Mouse (Mus musculus): ENCODE results near the gene Lrrfip1.

Lrrfip1 gene

GRCm38 (mm10) chr1:91023960-91024359, 25.4 kb downstream of the Lrrfip1 start:
- DNase-seq (ENCODE audit: low read depth, low spot score): no peak

- DNase-seq (ENCODE audit: low read depth, low spot score): peak; percentile 62
Measured at GRCm38 (mm10) chr1:91024464-91024863, 25.9 kb downstream of the Lrrfip1 start.

DNA sequence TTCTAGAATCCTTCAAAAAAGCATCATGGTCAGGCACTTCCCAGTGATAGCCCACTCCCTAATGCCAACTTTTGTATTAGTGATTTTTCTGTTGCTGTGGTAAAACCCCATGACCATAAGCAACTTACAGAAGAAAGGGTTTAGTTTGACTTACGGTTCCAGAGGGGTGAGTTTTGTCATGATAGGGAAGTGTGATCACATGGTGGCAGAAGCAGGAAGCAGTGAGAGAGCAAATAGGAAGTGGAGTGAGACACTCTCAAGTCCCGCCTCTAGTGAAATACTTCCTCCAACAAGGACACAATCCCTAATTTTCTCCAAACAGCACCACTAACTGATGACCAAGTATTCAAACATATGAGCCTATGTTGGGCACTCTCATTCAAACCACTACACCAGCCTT, 28.4 kb downstream of the Lrrfip1 start:
- no peak for DNase-seq (ENCODE audit: low read depth, low spot score)

DNA sequence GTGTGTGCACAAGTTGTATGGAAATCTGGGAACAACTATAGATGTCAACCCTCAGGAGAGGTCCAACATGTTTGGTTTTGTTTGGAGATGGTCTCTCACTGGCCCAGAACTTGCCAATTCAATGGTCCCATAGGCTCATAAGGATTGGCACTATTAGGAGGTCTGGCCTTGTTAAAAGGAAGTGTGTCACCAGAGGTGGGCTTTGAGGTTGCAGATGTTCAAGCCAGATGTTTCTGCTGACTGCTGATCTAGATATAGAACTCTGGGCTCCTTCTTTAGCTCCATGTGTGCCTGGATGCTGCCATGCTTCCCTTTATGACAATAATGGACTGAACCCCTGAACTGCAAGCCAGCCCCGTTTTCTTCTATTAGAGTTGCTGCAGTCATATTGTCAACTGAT, 31.8 kb downstream of the Lrrfip1 start:
- no peak for DNase-seq (ENCODE audit: low read depth, low spot score)

DNA sequence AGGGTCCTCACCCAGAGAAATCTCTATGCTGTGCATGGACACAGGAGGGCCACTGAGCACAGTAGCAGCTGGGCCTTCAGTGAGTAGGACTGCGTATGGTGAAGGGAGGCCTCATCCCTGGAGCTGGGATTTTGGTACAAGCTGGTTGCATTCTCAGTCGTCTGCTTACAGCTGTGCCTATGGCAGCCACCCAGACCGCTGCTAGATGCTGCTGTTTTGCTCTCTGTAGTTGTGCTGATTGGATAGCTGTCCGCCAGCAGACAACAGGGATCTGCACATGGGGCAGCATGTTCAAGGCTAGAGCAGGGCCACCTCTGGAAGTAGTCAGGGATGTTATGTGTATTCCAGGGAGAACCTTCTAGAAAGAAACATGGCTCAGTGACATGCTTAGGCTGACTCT, 33.0 kb downstream of the Lrrfip1 start:
- no peak for DNase-seq (ENCODE audit: low read depth, low spot score)

GRCm38 (mm10) chr1:91032393-91032971, 33.9 kb downstream of the Lrrfip1 start:
- no peak for DNase-seq (ENCODE audit: low read depth, low spot score)

GRCm38 (mm10) chr1:91034547-91034946, 36.0 kb downstream of the Lrrfip1 start:
- DNase-seq (ENCODE audit: low read depth, low spot score): no peak

DNA sequence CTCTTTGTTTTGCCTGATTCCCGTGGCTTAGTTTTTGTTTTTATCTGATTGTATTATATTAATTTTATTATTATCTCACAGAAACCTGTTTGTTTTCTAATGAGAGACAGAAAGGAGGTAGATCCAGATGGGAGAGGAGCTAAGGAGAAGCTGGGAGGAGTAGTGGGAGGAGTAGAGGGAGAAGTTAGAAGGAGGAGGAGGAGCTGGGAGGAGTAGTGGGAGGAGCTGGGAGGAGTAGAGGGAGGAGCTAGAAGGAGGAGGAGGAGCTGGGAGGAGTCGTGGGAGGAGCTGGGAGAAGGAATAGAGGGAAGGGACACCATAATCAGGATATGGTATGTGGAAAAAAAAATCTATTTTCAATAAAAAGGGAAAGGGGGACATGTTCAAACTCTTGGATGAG, 36.7 kb downstream of the Lrrfip1 start:
- no peak for DNase-seq (ENCODE audit: low read depth, low spot score)

- no peak for DNase-seq (ENCODE audit: low read depth, low spot score)
Measured at GRCm38 (mm10) chr1:91037213-91037612, 38.7 kb downstream of the Lrrfip1 start.

DNA sequence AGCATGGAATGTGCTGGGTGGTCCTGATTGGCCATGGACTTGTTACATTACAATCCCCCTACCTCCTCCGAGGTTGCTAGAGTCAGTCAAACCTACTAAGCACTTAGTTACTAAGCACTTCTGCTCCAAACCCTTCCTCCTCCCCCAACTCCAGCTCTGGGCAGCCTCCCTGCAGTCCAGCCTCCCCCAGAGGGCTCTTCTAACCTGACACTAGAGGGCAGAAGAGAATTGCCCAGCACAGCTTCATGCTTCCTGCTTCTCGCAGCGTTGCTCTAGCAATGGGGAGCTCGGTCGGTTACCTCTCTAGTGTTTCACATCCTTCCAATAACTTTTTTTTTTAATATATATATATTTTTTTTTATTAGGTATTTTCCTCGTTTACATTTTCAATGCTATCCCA, 39.5 kb downstream of the Lrrfip1 start:
- DNase-seq (ENCODE audit: low read depth, low spot score): no peak

DNA sequence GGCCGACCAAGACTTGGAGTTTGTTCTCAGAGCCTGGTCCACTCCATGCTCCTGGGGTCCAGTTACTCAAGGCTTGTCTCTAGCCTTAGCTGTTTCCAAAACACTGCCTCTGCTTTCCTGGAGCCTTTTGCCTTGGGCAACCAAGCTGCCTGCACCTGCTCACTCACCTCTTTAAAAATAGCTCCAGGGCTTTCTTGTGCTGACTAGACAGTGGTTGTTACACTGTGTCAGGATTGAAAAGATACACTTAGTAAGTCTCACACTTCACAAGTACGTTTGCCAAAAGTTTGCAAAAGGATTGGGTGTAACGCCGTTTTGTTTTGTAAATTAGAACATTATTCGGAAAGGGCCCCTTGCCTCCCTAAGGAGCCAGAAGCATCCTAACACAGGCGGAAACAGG, 40.0 kb downstream of the Lrrfip1 start:
- DNase-seq (ENCODE audit: low read depth, low spot score): peak; percentile 42

- DNase-seq (ENCODE audit: low read depth, low spot score): no peak
Measured at GRCm38 (mm10) chr1:91041605-91042004, 43.1 kb downstream of the Lrrfip1 start.

- DNase-seq (ENCODE audit: low read depth, low spot score): no peak
Measured at GRCm38 (mm10) chr1:91043191-91043590, 44.7 kb downstream of the Lrrfip1 start.

DNA sequence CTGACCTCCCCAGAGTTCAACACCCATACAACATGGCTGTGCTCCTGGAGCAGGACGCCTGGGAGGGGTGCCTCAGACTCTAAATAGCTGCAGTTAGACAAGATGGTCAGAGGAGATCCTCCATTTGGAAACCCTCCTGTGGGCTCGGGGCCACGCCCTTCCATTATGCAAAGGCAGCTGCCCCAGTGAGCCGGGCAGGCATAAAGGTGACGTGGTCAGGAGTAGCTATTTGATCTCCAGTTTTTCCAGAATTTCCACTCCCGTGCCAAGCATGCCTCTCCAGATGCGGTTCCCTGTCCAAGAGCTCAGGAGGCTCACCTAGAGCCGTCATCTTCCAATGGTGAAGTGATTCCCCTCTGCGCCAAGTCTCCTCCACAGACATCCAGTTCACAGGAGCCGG, 45.6 kb downstream of the Lrrfip1 start:
- peak; percentile 27 for DNase-seq (ENCODE audit: low read depth, low spot score)

- no peak for DNase-seq (ENCODE audit: low read depth, low spot score)
Measured at GRCm38 (mm10) chr1:91044648-91045047, 46.1 kb downstream of the Lrrfip1 start.

GRCm38 (mm10) chr1:91046237-91046636, 47.7 kb downstream of the Lrrfip1 start:
- DNase-seq (ENCODE audit: low read depth, low spot score): no peak

GRCm38 (mm10) chr1:91049296-91049695, 50.8 kb downstream of the Lrrfip1 start:
- no peak for DNase-seq (ENCODE audit: low read depth, low spot score)

- no peak for DNase-seq (ENCODE audit: low read depth, low spot score)
Measured at GRCm38 (mm10) chr1:91051461-91052094, 53.0 kb downstream of the Lrrfip1 start.

- DNase-seq (ENCODE audit: low read depth, low spot score): peak; percentile 95
Measured at GRCm38 (mm10) chr1:91052747-91053181, 54.2 kb downstream of the Lrrfip1 start.

GRCm38 (mm10) chr1:91053218-91054073, 54.9 kb downstream of the Lrrfip1 start:
- no peak for DNase-seq (ENCODE audit: low read depth, low spot score)

DNA sequence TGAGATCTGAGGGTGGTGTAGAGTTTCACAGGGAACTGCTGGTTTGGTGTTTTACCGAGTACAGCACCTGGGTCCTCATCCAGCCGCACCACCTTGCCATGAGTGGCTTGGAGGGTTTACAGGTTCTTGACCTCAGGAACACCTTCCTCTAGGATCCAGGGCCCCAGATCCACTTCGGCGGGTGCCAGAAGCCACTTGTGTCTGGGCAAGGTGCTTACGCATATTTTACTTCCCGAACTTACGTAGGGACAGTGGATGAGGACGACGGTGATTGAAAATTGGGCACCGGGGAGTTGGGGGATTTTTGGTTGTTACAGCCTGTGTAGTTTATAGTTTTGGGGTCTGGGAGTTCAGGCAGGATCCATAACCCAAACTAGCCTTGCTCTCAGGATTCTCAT, 55.5 kb downstream of the Lrrfip1 start:
- no peak for DNase-seq (ENCODE audit: low read depth, low spot score)

DNA sequence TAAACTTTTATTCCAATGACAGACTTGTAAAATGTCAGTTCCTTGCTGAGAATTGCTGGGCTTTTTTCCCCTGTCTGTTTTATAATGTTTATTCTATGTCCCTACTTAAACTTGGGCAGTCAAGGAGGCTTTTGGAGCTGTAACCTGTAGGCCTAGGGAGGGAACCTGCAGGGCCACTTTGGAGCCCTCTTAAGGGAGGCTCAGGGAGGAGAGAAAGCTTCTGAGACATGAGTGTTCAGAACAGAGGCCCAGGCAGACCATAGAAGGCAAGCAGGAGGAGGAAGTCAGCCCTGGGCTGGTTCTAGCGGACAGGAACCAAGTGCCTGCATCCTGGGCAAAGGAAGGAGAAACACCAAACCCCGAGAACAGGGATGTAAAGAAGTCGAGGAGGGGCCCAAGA, 56.3 kb downstream of the Lrrfip1 start:
- DNase-seq (ENCODE audit: low read depth, low spot score): no peak

DNA sequence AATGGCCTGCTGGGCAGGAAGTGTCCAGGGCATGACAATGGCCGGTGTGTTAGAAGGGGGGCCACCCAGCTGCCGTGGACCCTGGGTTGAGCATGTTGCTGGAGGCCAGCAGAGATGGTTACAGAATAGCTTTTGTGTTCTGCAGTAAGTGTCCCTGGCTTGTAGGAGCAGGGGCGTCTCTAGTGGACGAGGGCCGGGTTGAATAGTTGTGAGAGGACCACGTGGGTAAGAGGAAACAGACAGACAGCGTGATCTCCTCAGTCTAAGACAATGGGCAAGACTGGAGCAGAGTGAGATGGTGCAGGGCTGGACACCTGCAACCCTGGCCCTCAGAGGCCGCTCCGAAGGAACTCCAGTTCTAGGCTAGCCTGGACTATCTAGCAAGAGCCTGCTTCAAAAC, 57.2 kb downstream of the Lrrfip1 start:
- DNase-seq (ENCODE audit: low read depth, low spot score): no peak
